Mouse (Mus musculus) liver, embryonic 12.5 days (tissue): ENCODE data around the gene Slc5a4a. TPM values are rescaled to one million over a fixed set of nuclear protein-coding genes. Genes with fewer than 3 reads are reported as not detected.

Experiments
- ATAC-seq: fragments of 200-750 bp; cut with Nextera tagmentation; 2 replicates; pipeline ENCODE4 v1.8.0; 2017; ENCODE audit warnings: moderate number of reproducible peaks, mild to moderate bottlenecking, moderate library complexity
- H3K27ac ChIP-seq: fragments of 300-500 bp; sonication (generic); 2 replicates; pipeline ENCODE4 v1.5.1; 2016; ENCODE audit warnings: mild to moderate bottlenecking
- H3K27me3 ChIP-seq: fragments of 300-500 bp; sonication (generic); replicated peaks from 2 replicates; pipeline ENCODE4 v1.6.1; 2016; ENCODE audit warnings: mild to moderate bottlenecking, moderate library complexity
- H3K36me3 ChIP-seq: fragments of 300-500 bp; sonication (generic); 2 replicates; pipeline ENCODE4 v1.6.1; 2016; ENCODE audit warnings: mild to moderate bottlenecking, moderate library complexity
- H3K4me1 ChIP-seq: fragments of 300-500 bp; sonication (generic); 2 replicates; pipeline ENCODE4 v1.6.1; 2016
- H3K4me2 ChIP-seq: fragments of 300-500 bp; sonication (generic); 2 replicates; pipeline ENCODE4 v1.6.1; 2016; ENCODE audit warnings: mild to moderate bottlenecking, moderate library complexity
- H3K4me3 ChIP-seq: fragments of 300-500 bp; sonication (generic); 2 replicates; pipeline ENCODE4 v1.5.1; 2016; ENCODE audit warnings: mild to moderate bottlenecking, moderate library complexity
- H3K9ac ChIP-seq: fragments of 300-500 bp; sonication (generic); 2 replicates; pipeline ENCODE4 v1.6.1; 2016; ENCODE audit warnings: mild to moderate bottlenecking, moderate library complexity
- H3K9me3 ChIP-seq: fragments of 300-500 bp; sonication (generic); replicated peaks from 2 replicates; pipeline ENCODE4 v1.6.1; 2016; ENCODE audit warnings: mild to moderate bottlenecking, moderate library complexity
- WGBS: fragments of 180-500 bp; shearing (Covaris S2); methylation state at CpG from one replicate; pipeline ENCODE4 v1.1.7; 2016; ENCODE audit not compliant: insufficient replicate concordance; 5-methylcytosine and 5-hydroxymethylcytosine counted together
- polyA plus RNA-seq: library from polyadenylated mRNA; unstranded; fragments of >200 nt; fragmentation: Nextera tagmentation; extraction: Ambion mirVana; gene quantifications from 2 replicates; pipeline ENCODE4 v1.2.1, GENCODE M21; 2016

Slc5a4a gene
- polyA plus RNA-seq: 0.06 TPM in 1 of 2 replicates, not detected in the other

DNA sequence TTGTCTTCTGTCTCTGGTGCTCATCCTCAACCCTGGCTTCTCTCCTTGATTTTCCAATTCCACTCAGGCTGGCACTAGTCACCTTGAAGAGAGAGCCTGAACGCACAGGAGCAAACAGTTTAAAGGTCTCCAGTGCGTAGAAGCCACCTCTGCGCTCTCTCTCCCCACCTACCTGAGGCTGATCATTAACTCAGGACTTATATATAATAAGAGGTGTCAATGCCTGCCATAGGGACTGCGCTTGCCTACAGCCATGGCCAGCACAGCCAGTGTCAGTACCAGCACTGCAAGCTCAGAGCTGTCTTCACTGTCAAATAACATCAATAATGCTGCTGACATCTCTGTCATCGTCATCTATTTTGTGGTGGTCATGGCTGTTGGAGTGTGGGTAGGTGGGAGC is at the start of gene Slc5a4a:
Slc5a4a (plus strand) TSS at position 174 of the 400 bp plus-strand sequence.
- Histone ChIP-seq H3K27ac (no peak within 1 kb of the TSS), H3K36me3 (no peaks in the 10 kb centered on the region), H3K9me3 (no peaks in the 10 kb centered on the region), H3K4me3 (no peak within 1 kb of the TSS), H3K4me2 (no peak within 1 kb of the TSS), H3K27me3 (no peaks in the 10 kb centered on the region; the same call in 1 of the 2 replicates), H3K4me1 (no peaks in the 10 kb centered on the region), H3K9ac (no peak within 1 kb of the TSS)
- 62% methylated on average over 5 of the region's 5 CpGs for WGBS
- no peak for ATAC-seq

DNA sequence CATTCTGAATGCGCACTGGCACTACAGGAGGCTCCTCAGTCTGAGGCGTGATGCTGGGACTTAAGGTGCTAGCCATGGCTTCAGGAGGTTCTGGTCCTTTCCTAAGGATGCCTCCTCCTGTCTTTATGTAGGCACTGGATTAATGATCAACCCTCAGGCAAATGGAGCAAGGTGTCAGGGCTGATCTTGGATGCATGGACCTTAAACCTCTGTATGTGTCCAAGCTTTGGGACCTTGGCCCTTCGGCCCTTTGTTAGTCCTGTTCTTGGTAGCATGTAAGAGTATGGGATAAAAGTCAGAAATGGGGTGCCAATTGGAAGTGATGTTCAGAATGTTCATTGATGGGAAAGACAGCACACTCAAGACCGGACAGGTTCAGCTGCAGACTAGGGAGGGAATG is 36.4 kb upstream of the Slc5a4a start, which contains the start of gene Slc5a4b:
Slc5a4b (minus strand) TSS at position 101 of the 400 bp plus-strand sequence.
- Histone ChIP-seq H3K4me3 (no peak within 1 kb of the TSS), H3K4me1 (no peaks in the 10 kb centered on the region), H3K9me3 (no peaks in the 10 kb centered on the region), H3K27me3 (no peaks in the 10 kb centered on the region), H3K4me2 (no peak within 1 kb of the TSS), H3K27ac (no peak within 1 kb of the TSS), H3K9ac (no peak within 1 kb of the TSS), H3K36me3 (no peaks in the 10 kb centered on the region)
- ATAC-seq: no peak
- WGBS: 78% methylated on average over 4 of the region's 4 CpGs

DNA sequence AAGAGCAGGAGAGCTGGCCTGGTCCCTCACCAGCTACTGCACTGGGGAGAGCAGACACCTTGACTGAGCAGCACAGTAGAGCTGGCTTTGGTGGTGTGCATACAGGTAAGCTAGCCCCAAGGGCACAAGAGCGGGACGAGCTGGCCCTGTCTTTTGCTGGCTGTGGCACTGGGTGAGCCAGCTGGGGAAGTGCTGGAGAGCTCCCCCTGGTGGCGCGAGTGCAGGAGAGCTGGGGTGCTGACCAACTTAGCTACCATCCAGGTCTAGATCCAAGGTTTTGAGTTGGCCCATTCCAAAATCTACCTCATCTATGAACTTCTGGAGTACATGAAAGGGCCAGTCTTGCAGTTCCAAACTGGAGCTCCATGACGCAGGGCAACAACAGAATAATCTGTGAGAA is 29.3 kb upstream of the Slc5a4a start:
- H3K36me3 ChIP-seq: no peaks in the 10 kb centered on the region
- no peak overlapping the region for H3K27ac ChIP-seq
- H3K4me3 ChIP-seq: no peak overlapping the region
- 17% methylated on average over 5 of the region's 5 CpGs for WGBS
- peak; percentile 30; the same call in 1 of the 2 replicates for ATAC-seq
- no peaks in the 10 kb centered on the region for H3K4me1 ChIP-seq
- no peak overlapping the region for H3K9ac ChIP-seq
- H3K4me2 ChIP-seq: no peak overlapping the region
- H3K9me3 ChIP-seq: no peaks in the 10 kb centered on the region
- no peaks in the 10 kb centered on the region for H3K27me3 ChIP-seq

DNA sequence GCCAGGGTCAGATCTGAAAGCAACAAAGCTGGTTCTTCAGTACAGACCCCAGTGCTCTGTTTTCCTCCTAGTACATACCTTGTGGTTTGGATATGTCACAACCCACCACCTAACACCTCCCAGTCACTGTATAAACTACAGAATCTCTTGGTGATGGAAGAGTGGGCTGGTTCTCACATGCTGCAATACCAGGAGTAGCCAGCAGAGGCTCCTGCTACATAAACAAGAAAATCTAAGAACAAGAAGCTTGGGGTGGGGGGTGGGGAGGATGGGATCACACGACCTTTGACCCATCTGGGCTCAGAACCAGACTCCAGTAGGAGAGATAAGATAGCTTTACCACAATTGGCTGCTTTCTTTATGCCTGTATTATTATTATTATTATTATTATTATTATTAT is 28.5 kb upstream of the Slc5a4a start:
- H3K4me3 ChIP-seq: no peak overlapping the region
- ATAC-seq: no peak
- H3K27me3 ChIP-seq: no peaks in the 10 kb centered on the region
- H3K4me1 ChIP-seq: no peaks in the 10 kb centered on the region
- H3K4me2 ChIP-seq: no peak overlapping the region
- H3K9me3 ChIP-seq: no peaks in the 10 kb centered on the region
- 0% methylated on average over 1 of the region's 1 CpGs for WGBS
- no peaks in the 10 kb centered on the region for H3K36me3 ChIP-seq
- H3K27ac ChIP-seq: no peak overlapping the region
- no peak overlapping the region for H3K9ac ChIP-seq

DNA sequence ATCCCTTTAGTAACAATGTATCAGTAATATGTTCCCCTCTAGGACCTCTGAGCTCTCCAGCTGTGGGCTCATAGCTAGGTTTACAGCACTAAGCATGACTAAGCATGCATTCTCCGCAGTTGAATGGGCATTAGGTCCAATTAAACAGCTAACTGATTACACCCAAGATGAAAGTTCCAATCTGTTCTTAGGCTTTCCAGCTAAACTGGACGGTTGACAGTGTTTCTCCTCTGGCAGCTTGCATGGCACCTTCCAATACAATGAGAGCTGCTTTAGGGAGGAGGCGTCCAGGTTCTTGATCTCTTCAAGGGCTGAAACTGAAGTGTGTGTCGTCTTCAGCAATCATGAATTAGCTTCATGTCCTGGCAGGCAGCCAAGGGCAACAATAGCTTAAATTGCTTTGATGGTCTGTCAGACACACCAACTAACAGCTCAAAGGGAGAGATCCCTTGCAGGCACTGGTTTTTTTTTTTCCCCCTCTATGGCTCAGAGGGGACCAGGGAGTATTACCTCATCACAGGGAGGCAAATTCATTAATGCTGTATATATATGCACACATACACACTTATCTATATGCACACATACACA is 27.0 kb upstream of the Slc5a4a start:
- Histone ChIP-seq H3K4me3 (no peak overlapping the region), H3K9me3 (no peaks in the 10 kb centered on the region), H3K27me3 (no peaks in the 10 kb centered on the region), H3K4me2 (no peak overlapping the region), H3K27ac (no peak overlapping the region), H3K9ac (no peak overlapping the region), H3K36me3 (no peaks in the 10 kb centered on the region), H3K4me1 (no peaks in the 10 kb centered on the region)
- no peak for ATAC-seq
- 54% methylated on average over 4 of the region's 4 CpGs for WGBS

DNA sequence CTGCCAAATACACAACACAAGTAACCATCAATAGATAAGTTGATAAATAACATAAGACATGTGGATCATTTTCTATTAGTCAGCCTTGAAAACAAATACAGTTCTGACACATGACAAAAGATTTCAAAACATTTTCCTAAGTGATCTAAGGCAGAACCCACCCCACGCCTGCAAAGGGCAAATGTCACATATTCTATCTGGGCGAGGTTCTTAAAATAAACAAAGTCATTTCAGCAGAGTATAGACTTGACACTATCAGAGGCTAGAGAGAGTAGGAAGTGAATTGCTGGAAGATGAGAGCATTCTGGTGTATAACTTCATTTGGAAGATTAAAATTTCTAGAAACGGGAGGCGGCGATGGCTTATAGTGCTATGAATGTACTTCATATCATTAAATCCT is 25.8 kb upstream of the Slc5a4a start:
- no peak overlapping the region for H3K27ac ChIP-seq
- H3K4me1 ChIP-seq: no peaks in the 10 kb centered on the region
- WGBS: 54% methylated on average over 5 of the region's 5 CpGs
- no peak overlapping the region for H3K4me2 ChIP-seq
- no peaks in the 10 kb centered on the region for H3K36me3 ChIP-seq
- H3K9me3 ChIP-seq: no peaks in the 10 kb centered on the region
- no peak overlapping the region for H3K9ac ChIP-seq
- no peak for ATAC-seq
- no peaks in the 10 kb centered on the region for H3K27me3 ChIP-seq
- H3K4me3 ChIP-seq: no peak overlapping the region

DNA sequence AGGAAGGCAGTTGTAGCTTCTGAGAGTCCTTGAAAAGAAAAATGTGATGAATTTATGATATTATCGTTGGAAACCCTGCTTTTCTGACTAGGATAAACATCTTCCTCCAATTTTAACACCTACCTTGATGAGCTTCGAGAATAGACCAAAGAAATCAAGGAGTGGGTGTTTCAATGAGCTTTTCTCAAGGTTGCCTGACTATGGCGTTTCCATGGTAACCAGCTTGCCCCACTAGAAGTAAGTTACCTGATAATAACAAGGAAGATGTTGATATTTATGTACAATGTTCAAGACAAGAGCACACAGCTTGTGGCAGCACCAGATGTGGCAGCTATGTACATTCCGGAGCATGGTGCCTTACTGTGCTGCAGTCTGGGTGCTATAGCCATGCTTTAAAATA is 14.7 kb upstream of the Slc5a4a start:
- Histone ChIP-seq H3K9ac (no peak overlapping the region), H3K27ac (no peak overlapping the region), H3K36me3 (no peaks in the 10 kb centered on the region), H3K4me3 (no peak overlapping the region), H3K4me2 (no peak overlapping the region), H3K9me3 (no peaks in the 10 kb centered on the region), H3K4me1 (no peaks in the 10 kb centered on the region), H3K27me3 (no peaks in the 10 kb centered on the region)
- no peak for ATAC-seq
- WGBS: 52% methylated on average over 4 of the region's 4 CpGs

DNA sequence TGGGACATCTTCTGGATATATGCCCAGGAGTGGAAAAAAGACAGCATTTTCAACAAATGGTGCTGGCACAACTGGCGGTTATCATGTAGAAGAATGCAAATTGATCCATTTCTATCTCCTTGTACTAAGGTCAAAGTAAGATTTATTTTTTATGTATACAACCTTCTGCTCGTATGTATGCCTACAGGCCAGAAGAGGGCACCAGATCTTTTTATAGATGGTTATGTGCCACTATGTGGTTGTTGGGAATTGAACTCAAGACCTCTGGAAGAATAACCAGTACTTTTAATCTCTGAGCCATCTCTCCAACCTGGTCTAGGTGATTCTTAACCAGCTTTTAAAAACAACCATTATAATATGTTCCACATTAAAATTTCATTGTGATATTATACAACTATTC is 10.9 kb upstream of the Slc5a4a start:
- no peak for ATAC-seq
- WGBS: 53% methylated on average over 2 of the region's 2 CpGs

DNA sequence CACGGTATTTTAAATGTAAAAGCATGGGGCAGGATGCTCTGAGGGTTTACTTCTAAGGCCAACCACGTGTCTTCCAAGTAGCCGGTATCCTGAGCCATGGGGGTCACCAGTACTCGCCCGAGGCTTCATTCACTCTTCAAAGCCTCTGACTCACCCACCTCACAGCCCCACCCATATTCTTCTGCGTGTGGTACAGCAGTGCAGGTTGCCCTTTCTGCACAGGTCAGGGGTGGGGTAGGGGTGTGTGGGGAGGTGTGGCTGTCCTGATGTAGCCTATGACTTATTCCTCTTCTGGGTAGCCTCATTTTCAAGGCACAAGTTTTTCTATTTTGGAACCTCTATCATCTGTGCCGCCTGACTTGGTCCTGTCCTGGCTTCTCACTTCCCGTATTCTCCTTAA is 405 bp upstream of the Slc5a4a start:
- ATAC-seq: no peak
- Histone ChIP-seq H3K4me1 (no peaks in the 10 kb centered on the region), H3K9me3 (no peaks in the 10 kb centered on the region), H3K4me2 (no peak overlapping the region), H3K9ac (no peak overlapping the region), H3K27ac (no peak overlapping the region), H3K36me3 (no peaks in the 10 kb centered on the region), H3K4me3 (no peak overlapping the region), H3K27me3 (no peaks in the 10 kb centered on the region; the same call in 1 of the 2 replicates)
- WGBS: 52% methylated on average over 8 of the region's 8 CpGs

More for the DNA sequence above, 10.9 kb upstream of the Slc5a4a start:
- no peak overlapping the region for H3K9ac ChIP-seq
- H3K4me1 ChIP-seq: no peaks in the 10 kb centered on the region
- H3K36me3 ChIP-seq: no peaks in the 10 kb centered on the region
- no peaks in the 10 kb centered on the region for H3K27me3 ChIP-seq
- H3K4me3 ChIP-seq: no peak overlapping the region
- no peaks in the 10 kb centered on the region for H3K9me3 ChIP-seq
- no peak overlapping the region for H3K4me2 ChIP-seq
- no peak overlapping the region for H3K27ac ChIP-seq

DNA sequence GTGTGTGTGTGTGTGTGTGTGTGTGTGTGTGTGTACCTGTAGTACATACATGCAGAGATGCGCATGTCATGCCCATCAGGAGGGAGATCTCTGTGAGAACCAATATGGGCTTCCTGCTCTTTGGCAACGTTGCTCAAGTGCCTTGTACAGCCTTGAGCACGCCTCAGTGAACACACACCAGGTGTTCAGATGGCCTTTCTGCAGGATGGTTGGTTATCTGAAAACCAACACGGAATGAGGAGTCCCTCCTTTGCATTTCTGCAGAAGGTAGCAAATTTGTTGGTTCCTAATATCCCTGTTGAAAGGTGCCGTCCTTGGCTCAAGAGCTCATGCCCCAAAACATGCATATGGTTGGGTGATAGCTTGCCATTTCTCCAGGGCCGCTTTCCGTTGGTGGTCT is 8.7 kb downstream of the Slc5a4a start:
- no peaks in the 10 kb centered on the region for H3K9me3 ChIP-seq
- no peak overlapping the region for H3K4me2 ChIP-seq
- no peak for ATAC-seq
- no peak overlapping the region for H3K9ac ChIP-seq
- H3K4me3 ChIP-seq: no peak overlapping the region
- H3K27ac ChIP-seq: no peak overlapping the region
- no peaks in the 10 kb centered on the region for H3K4me1 ChIP-seq
- no peaks in the 10 kb centered on the region for H3K36me3 ChIP-seq
- WGBS: 59% methylated on average over 7 of the region's 7 CpGs
- H3K27me3 ChIP-seq: no peaks in the 10 kb centered on the region

DNA sequence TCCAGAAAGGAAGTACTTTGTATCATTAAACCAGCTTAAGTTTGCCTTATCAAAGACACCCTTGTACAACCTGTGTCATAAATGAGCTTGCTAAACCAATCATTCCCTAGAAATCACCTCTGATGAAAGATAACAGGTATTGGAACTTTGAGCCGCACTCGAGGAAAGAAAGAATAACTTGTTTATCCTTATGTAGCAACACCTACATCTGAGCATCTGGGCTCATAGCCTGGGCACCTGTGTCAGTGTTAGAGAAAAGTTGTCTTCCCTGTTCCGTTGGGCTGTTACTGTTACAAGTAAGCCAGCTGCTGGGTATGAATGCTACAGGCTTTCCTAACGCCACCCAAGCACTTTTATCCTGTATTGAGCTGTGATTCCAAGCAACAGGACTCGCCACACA is 10.3 kb downstream of the Slc5a4a start:
- Histone ChIP-seq H3K4me2 (no peak overlapping the region), H3K9ac (no peak overlapping the region), H3K27ac (no peak overlapping the region), H3K4me1 (no peaks in the 10 kb centered on the region), H3K36me3 (no peaks in the 10 kb centered on the region), H3K9me3 (no peaks in the 10 kb centered on the region), H3K27me3 (no peaks in the 10 kb centered on the region), H3K4me3 (no peak overlapping the region)
- 52% methylated on average over 5 of the region's 5 CpGs for WGBS
- no peak for ATAC-seq

DNA sequence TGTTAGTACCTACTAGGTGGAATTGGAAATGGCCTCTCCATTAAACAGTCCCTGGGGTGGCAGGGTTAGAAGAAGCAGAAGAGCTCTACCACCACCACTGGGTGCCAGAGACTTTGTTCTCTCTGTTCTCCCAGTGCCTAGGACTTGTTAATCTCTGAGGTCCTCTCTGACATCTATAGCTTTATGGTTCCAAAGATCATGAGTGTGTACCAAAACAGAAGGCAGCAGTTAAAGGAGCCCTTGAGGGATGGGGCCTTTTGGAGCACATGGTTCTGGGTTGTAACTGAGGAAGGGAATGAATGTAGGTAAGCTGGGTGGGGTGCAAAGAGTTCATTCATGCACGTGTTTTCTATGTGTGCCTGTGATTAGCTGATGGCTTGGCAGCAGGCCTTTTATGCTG is 10.8 kb downstream of the Slc5a4a start:
- Histone ChIP-seq H3K4me3 (no peak overlapping the region), H3K9ac (no peak overlapping the region), H3K9me3 (no peaks in the 10 kb centered on the region), H3K4me2 (no peak overlapping the region), H3K4me1 (no peaks in the 10 kb centered on the region), H3K36me3 (no peaks in the 10 kb centered on the region), H3K27ac (no peak overlapping the region), H3K27me3 (no peaks in the 10 kb centered on the region)
- ATAC-seq: no peak
- 54% methylated on average over 1 of the region's 1 CpGs for WGBS

DNA sequence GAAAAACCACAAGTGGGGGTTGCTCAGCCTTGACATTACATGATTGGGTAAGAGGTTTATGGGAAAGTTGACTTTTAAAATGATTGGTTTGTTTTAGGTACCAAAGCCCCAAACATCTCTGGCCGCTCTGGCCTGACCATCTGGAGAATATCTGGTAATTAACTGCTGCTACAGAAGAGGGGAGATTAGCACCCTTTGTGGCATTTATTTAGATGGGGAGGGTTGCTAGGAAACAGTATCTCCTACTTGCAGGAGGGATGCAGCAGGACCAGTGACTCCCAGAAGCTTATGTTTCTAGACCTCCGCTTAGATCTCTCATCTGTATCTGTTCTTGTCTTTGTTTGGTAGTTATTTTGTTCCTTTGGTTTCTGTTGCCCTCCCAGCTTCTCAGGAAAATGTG is 27.6 kb downstream of the Slc5a4a start:
- WGBS: 48% methylated on average over 2 of the region's 2 CpGs
- no peaks in the 10 kb centered on the region for H3K4me1 ChIP-seq
- no peak overlapping the region for H3K9ac ChIP-seq
- H3K27me3 ChIP-seq: no peaks in the 10 kb centered on the region
- no peak overlapping the region for H3K4me3 ChIP-seq
- no peaks in the 10 kb centered on the region for H3K36me3 ChIP-seq
- H3K4me2 ChIP-seq: no peak overlapping the region
- ATAC-seq: no peak
- no peak overlapping the region for H3K27ac ChIP-seq
- no peaks in the 10 kb centered on the region for H3K9me3 ChIP-seq
